9 mouse cellular contexts compared by ENCODE assay signal in the genomic region with DNA sequence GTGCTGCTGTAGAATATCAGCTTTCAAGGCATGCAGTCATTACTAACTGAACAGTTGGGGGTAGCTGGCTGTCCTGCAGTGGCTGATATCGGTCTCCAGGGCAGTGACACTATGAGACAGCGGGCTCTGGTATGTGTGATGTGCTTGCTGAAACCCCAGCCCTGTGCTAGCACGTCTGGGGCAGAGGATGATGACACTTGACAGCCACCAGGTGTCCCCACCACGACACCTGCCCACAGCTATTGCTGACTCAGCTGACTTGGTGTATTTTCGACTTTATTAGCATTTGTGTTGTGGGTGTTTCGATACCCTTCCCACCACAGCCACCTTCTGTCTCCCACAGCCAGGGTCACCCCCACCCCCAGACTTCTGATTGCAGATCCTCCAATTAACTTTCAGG. TPM values are rescaled to one million over a fixed set of nuclear protein-coding genes. Genes with fewer than 3 reads are reported as not detected.
DNase-seq lines count a peak whose midpoint lies in the region; ATAC-seq lines count a peak whose summit lies in the region.
"Had no signal": no experiment of that assay in that cellular context is flagged by ENCODE, and none has a peak within 500 bp of the region (broad histone marks: within the 10 kb centered on the region; RNA-seq: fewer than 3 reads in every experiment).

No protein-coding gene starts in this region.

- no peak overlapping the region for H3K9ac ChIP-seq in liver, embryonic 16.5 days (ENCODE audit: low read depth, low read length)

- H3K27ac ChIP-seq in liver, embryonic 16.5 days (ENCODE audit: low read length) = no peak overlapping the region

- no peak overlapping the region for H3K4me2 ChIP-seq in liver, embryonic 16.5 days (ENCODE audit: low read depth, low read length)

- H3K27me3 ChIP-seq in liver, embryonic 16.5 days (ENCODE audit: control insufficient read depth, insufficient read depth, low read depth, low read length) = no peaks in the 10 kb centered on the region

- no peaks in the 10 kb centered on the region for H3K4me1 ChIP-seq in liver, embryonic 16.5 days (ENCODE audit: control insufficient read depth, low read depth, low read length)

- ATAC-seq in liver, embryonic 16.5 days (ENCODE audit: low read depth) = 0 out of 2 replicates have a peak, but pooled peaks have one; percentile 39

- intact Hi-C loops in heart, postnatal 36 days (cut with DNase I) = loop anchor here (1.0 to 2.0 kb wide), 2 partner anchors 62 to 118 kb away; no protein-coding TSS in a partner anchor

- H3K36me3 ChIP-seq in liver, embryonic 16.5 days (ENCODE audit: control insufficient read depth, insufficient read depth) = no peaks in the 10 kb centered on the region

- no peak overlapping the region for H3K4me3 ChIP-seq in liver, embryonic 16.5 days (ENCODE audit: low read depth, low read length)
- H3K4me3 ChIP-seq: megakaryocyte, embryonic 14.5 days had no signal

- DNase-seq in gastrocnemius, adult 18-20 months (ENCODE audit: low spot score) = peak; percentile 33
- no peak for DNase-seq in gastrocnemius, postnatal 25 days
- peak; percentile 78 for DNase-seq in A20 (ENCODE audit: low read depth, low spot score)
- DNase-seq in adipocyte (ENCODE audit: low spot score) = peak; percentile 58
- DNase-seq in heart, postnatal 36 days = peak; percentile 34 to 36
- peak; percentile 19 for DNase-seq in skeletal muscle tissue, adult 2 months (ENCODE audit: low read depth, low spot score)
- DNase-seq in layer of hippocampus, adult 11-12 months (ENCODE audit: low spot score) = no peak

- no peaks in the 10 kb centered on the region for H3K9me3 ChIP-seq in liver, embryonic 16.5 days (replicated peaks; ENCODE audit: control insufficient read depth, low read length)
- H3K9me3 ChIP-seq: megakaryocyte, embryonic 14.5 days had no signal

- WGBS in liver, embryonic 16.5 days (ENCODE audit: insufficient replicate concordance) = 14% methylated on average over 6 of the region's 6 CpGs

RNA-seq across cellular contexts. Expression of gene Ncan, which starts 16.2 kb away (rescaled TPM):
- not detected for total RNA-seq in gastrocnemius, adult 18-20 months (2021)
- total RNA-seq in gastrocnemius, postnatal 25 days (2021) = under 1 TPM in 1 of 2 experiments, not detected in 1; 0.05 TPM
- under 1 TPM in 1 of 2 experiments, not detected in 1; 0.06 TPM for total RNA-seq in heart, postnatal 36 days (2021)
- 0.04 TPM in 1 of 2 replicates, not detected in the other for polyA plus RNA-seq in liver, embryonic 16.5 days (2015; fragmentation: Nextera tagmentation; extraction: Ambion mirVana)

RNA-seq across cellular contexts. Expression of gene Hapln4, which starts 21.2 kb away (rescaled TPM):
- not detected for total RNA-seq in gastrocnemius, adult 18-20 months (2021)
- total RNA-seq in gastrocnemius, postnatal 25 days (2021) = under 1 TPM in 1 of 2 experiments, not detected in 1; 0.08 TPM
- not detected for total RNA-seq in heart, postnatal 36 days (2021)
- polyA plus RNA-seq in liver, embryonic 16.5 days (2015; fragmentation: Nextera tagmentation; extraction: Ambion mirVana) = 0.04 TPM in 1 of 2 replicates, not detected in the other

RNA-seq across cellular contexts. Expression of gene Nr2c2ap, which starts 26.6 kb away (rescaled TPM):
- total RNA-seq in gastrocnemius, adult 18-20 months (2021) = 1 to 10 TPM; 4.5 to 4.9 TPM
- 1 to 10 TPM; 3.9 to 4.3 TPM for total RNA-seq in gastrocnemius, postnatal 25 days (2021)
- total RNA-seq in heart, postnatal 36 days (2021) = 1 to 10 TPM; 8.3 to 8.5 TPM
- polyA plus RNA-seq in liver, embryonic 16.5 days (2015; fragmentation: Nextera tagmentation; extraction: Ambion mirVana) = 12.6 and 13.2 TPM in 2 replicates

RNA-seq across cellular contexts. Expression of gene Tm6sf2, which starts 31.8 kb away (rescaled TPM):
- under 1 TPM; 0.62 to 0.64 TPM for total RNA-seq in gastrocnemius, adult 18-20 months (2021)
- total RNA-seq in gastrocnemius, postnatal 25 days (2021) = 1 to 10 TPM in 1 of 2 experiments, not detected in 1; 1.7 TPM
- 1 to 10 TPM in 1 of 2 experiments, under 1 TPM in 1; 0.97 to 1.1 TPM for total RNA-seq in heart, postnatal 36 days (2021)
- 1.8 and 3.0 TPM in 2 replicates for polyA plus RNA-seq in liver, embryonic 16.5 days (2015; fragmentation: Nextera tagmentation; extraction: Ambion mirVana)

RNA-seq across cellular contexts. Expression of gene Rfxank, which starts 34.4 kb away (rescaled TPM):
- 1 to 10 TPM; 7.4 to 9.1 TPM for total RNA-seq in gastrocnemius, adult 18-20 months (2021)
- total RNA-seq in gastrocnemius, postnatal 25 days (2021) = 1 to 10 TPM; 7.3 to 7.7 TPM
- 10 to 100 TPM; 17.2 to 19.6 TPM for total RNA-seq in heart, postnatal 36 days (2021)
- polyA plus RNA-seq in liver, embryonic 16.5 days (2015; fragmentation: Nextera tagmentation; extraction: Ambion mirVana) = 7.4 TPM in 2 replicates

Comparison
In these comparisons a context has a peak if more than half of its experiments do, and no peak if none do; other contexts are left out.
1. DNase-seq: peak in gastrocnemius, adult 18-20 months (single experiment), A20 (single experiment), adipocyte (single experiment), heart, postnatal 36 days (2 of 2) and skeletal muscle tissue, adult 2 months (single experiment); none in gastrocnemius, postnatal 25 days (single experiment) and layer of hippocampus, adult 11-12 months (single experiment).